Mouse (Mus musculus): ENCODE measurements around the gene Etd.
A peak's percentile ranks its signal among the peaks of the same experiment; 100 is the strongest.
"Not testable (repeated sequence)": the region's sequence is repeated elsewhere in the genome, so short reads cannot be mapped to it uniquely, and the experiment has no call there.

The Etd gene

GRCm38 (mm10) chrX:53434618-53435017 lies at the start of gene Etd:
Gene Etd, plus strand, starts transcription at chrX:53434918.
- no peak for DNase-seq

- no peak for DNase-seq
Observed at GRCm38 (mm10) chrX:53386362-53386761, 48.4 kb upstream of the Etd start.

GRCm38 (mm10) chrX:53432888-53433287 lies 1.8 kb upstream of the Etd start:
- peak; percentile 3 to 6 for DNase-seq

- no peak for DNase-seq
Observed at GRCm38 (mm10) chrX:53459573-53459972, 24.9 kb downstream of the Etd start.

GRCm38 (mm10) chrX:53464194-53464593 lies 29.5 kb downstream of the Etd start:
- not testable (repeated sequence) for DNase-seq

Measured in B cell, adult 2 months (primary cell).